Mouse (Mus musculus): ENCODE measurements around the gene Gm28308.

Gene Gm28308

DNA sequence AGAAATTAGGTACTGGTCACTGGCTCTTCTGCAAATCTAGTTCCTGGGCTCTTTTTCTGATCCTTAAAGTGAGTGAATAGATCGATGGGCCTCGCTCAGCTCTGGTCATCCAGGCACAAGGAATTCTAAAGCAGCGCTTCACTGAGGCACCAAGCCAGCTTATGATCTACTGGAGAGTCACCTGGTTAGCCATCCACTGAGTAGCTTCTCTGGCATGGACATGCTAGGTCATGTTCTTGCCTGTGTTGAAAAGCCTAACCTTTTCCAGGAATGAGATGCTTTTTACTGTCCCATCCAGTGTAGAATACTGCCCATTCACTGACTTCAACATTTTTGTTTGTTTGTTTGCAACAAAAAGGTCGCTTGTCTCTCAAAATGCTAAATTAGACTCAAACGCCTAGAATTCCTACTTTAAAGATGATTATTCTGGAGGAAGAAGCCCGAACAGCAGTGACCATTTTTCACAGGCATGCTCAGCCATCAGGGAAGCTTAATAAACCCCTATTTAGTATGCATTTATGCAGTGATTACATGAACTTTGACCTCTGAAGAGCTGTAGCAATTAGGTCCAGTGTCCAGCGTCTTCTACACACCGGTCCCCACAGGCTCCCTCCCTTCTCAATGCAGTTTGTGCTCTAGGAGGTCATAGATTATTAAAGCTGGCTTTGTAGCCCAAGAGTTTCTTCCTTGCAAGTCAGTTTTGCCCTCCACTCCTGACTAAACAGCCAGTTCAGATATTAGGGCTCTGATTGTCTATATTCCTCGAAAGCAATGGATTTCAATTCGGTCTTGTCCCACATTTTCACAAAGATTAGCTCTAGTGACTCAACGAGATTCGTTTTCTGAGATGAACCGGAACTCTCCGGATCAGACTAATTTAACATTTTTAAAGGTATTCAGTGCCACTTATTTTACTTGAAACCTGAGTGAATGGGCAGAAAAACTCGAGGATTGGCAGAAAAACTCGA is 60.6 kb downstream of the Gm28308 start:
- no peak for DNase-seq

GRCm38 (mm10) chr6:52151571-52151970 is 61.6 kb downstream of the Gm28308 start:
- DNase-seq: no peak

DNA sequence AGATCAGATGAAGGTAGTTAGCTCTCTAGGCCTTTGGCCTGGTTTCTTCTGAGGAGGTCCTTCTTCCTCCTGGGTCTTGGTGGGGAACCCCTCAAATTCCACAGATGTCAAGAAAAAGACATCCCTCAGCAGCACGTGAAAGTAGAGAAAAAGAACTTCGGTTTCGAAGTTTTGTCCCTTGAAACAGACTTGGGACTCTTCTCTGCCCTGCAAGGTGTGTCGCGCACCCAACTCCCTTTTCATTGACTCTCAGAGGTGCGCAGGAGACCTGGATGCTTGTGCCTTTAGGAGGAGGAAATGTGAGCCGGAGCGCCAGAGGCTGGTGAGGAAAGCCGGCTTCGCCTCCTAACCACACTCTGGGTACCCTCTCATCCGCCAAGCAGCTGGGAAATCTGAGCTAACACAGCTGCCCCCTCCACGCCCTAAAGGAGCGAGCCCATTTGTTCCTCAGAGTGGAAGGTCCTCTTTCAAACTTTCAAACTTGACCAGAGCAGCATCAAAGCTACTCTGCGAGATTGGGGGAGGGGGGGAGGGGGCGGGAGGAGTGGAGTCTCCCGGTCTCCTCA is 62.7 kb downstream of the Gm28308 start:
- DNase-seq: no peak

GRCm38 (mm10) chr6:52139115-52139514 is 74.0 kb downstream of the Gm28308 start:
- no peak for DNase-seq

DNA sequence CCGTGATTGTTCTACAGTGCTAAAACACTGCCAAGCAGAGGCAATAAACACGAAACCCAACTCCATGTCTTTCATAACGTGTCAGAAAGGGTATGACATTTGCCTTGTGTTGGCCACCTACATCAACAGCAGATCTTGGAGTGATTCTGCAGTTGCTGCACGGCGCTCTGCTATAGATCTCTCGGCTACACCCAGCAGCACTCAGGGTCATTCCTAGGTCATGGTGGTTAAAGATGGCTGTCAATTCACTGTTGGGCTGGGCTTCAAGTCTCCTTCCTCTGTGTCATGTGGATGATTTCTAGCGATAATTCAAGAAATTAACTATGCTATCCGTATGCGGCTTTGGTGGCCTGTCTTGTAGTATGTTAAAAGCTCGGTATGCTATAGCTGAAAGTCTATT is 74.6 kb downstream of the Gm28308 start:
- no peak for DNase-seq

GRCm38 (mm10) chr6:52137841-52138535 is 75.2 kb downstream of the Gm28308 start:
- no peak for DNase-seq

- no peak for DNase-seq
Observed at GRCm38 (mm10) chr6:52123673-52124072, 89.5 kb downstream of the Gm28308 start.

DNA sequence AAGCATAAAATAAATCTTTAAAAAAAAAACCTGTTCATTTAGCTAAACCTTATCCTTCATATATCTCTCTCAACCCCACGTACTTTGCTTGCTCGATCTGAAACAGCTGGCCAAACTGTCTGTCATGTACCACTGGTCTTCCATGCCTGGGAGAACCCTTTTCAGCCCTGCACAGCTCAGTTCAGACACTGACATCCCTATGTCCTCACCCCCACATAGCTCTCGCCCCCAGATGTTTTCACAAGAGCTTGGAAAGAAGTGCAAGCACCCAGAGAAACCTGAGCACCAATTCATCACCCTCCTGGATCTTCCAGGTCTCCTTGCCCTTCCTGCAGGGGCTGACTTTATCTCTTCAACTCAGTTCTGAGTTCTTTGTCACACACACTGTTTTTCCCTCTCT is 92.0 kb downstream of the Gm28308 start:
- no peak for DNase-seq

DNA sequence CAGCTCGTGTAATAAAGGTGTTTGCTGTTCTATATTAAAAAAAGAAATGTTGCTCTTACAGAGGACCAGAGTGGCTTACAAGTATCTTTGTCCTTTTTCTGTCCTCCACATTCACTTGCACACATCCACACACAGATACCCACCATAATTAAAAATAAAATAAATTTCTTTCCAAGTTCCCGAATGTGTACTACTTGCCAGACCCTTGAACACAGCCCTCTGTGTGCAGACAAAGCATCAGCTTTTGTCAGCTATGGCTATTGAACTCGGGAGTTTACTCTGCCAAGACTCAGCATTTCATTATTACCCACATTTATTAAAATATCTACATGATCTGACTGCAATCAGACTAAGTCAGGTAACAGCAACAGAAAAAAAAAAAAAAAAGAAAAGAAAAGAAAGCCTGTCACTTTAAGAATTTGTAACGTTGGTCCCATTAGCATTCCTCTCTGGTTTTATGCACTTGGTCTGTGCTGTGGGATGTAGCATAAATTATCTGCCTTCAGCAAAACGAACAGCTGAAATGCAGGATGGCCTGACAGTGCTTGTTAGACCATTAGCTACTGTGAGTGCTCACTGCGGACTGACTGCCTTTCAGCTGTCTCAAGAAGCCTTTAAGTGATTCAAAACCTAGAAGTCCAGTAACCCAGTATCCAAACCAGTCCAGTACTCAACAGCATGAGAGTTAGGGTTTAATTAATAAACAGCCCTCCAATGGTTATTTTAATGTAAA is 94.1 kb downstream of the Gm28308 start:
- no peak for DNase-seq

DNA sequence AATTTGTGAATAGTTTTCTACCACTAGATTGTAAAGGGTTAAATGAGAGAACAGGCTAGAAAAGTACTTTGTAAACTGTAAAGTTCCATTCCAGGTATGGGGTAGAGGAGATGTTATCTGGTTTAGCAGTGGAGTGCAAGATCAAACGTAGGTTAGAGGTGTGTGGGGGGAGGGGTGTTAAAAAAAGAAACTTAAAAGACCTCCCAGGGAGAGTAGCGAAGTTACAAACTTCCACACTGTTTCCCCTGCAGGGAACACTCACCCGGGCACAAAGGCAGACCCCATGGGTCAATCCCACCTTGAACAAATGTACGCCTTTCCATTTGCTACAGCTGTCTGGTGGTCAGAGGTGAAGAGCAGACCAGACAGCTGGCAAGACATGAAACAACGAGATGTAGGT is 97.2 kb downstream of the Gm28308 start:
- no peak for DNase-seq

Data from lung, postnatal 10 days (tissue).